Mouse (Mus musculus): Measurements from ENCODE around the gene Prrg2. TPM values are rescaled to one million over a fixed set of nuclear protein-coding genes. Genes with fewer than 3 reads are reported as not detected.
A peak's percentile ranks its signal among the peaks of the same experiment; 100 is the strongest.

Prrg2 gene
- polyA plus RNA-seq, 1 experiment from 2014 or later, result 13.4 TPM

DNA sequence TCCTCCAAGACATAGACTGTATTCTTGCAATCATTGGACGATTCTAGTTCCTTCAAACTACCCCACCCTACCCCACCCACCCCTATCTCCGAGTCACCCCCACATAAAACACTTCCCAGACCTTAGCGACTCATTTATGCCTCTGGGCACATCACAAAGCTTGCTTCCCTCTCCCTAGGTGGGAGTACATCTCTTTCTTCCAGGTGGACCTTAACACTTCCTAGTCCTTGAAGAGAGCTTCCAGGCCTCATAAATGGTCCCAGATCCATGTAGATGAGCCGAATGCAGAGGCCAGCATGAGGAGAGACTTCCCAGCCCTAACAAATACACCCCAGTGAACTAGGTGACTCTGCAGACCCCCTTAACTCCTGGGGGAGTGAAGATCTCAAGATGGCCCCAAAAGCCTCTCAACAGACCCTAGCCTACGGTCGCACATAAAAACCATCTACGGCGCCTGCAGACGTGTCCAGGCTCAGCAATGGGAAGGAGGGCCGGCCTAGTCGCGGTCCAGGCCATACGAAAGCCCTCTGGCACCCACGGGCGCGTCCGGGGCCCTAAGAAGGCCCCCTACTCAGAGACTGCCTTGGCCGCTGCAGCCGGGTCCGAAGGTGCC lies 47.0 kb downstream of the Prrg2 start:
- H3K4me2 ChIP-seq (ENCODE audit: low read length), result peak overlapping the region; percentile 76
- 2% methylated on average over 20 of the region's 20 CpGs for WGBS

DNA sequence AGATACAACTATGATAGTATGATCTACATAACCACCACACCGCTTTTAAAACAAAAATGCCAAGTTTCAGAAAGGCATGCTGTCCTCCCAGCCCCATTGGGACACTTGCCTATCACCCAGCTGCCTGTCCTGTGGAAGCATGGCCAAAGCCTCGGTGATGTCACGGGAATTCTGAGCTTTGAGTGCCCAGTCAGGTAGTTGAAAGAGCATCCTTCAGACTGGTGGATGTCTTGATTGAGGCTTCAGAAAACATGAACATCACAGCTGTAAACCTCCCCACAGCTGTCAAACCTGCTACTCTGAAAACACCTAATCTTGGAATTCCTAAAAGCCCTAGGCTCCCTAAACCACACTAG lies 48.4 kb downstream of the Prrg2 start:
- no peak overlapping the region for H3K27ac ChIP-seq (ENCODE audit: low read depth, low read length)
- H3K36me3 ChIP-seq (ENCODE audit: control insufficient read depth, insufficient read depth, low read length), result peaks cover 49% of the 10 kb centered on the region
- ATAC-seq (no peak), DNase-seq (ENCODE audit: low spot score) (no peak)
- H3K9ac ChIP-seq (ENCODE audit: low read length), result peak overlapping the region; percentile 10; the same call in 1 of the 2 replicates
- 94% methylated on average over 3 of the region's 3 CpGs for whole genome bisulfite sequencing
- H3K4me2 ChIP-seq (ENCODE audit: low read length), result no peak overlapping the region
- H3K4me1 ChIP-seq (ENCODE audit: control insufficient read depth, insufficient read depth, low read length), result peaks cover 14% of the 10 kb centered on the region
- H3K27me3 ChIP-seq (replicated peaks; ENCODE audit: control insufficient read depth, insufficient read depth, low read length), result no peaks in the 10 kb centered on the region
- no peaks in the 10 kb centered on the region for H3K9me3 ChIP-seq (replicated peaks; ENCODE audit: control insufficient read depth, low read length)
- no peak overlapping the region for H3K4me3 ChIP-seq (ENCODE audit: low read depth, low read length)

More for the DNA sequence above, 47.0 kb downstream of the Prrg2 start:
- H3K36me3 ChIP-seq (ENCODE audit: control insufficient read depth, insufficient read depth, low read length), result peaks cover 35% of the 10 kb centered on the region
- ATAC-seq (no peak), DNase-seq (ENCODE audit: low spot score) (no peak)
- peak overlapping the region; percentile 82 for H3K27ac ChIP-seq (ENCODE audit: low read depth, low read length)
- peaks cover 14% of the 10 kb centered on the region for H3K4me1 ChIP-seq (ENCODE audit: control insufficient read depth, insufficient read depth, low read length)
- H3K27me3 ChIP-seq (replicated peaks; ENCODE audit: control insufficient read depth, insufficient read depth, low read length), result no peaks in the 10 kb centered on the region
- H3K4me3 ChIP-seq (ENCODE audit: low read depth, low read length), result peak overlapping the region; percentile 95
- H3K9ac ChIP-seq (ENCODE audit: low read length), result peak overlapping the region; percentile 92
- H3K9me3 ChIP-seq (replicated peaks; ENCODE audit: control insufficient read depth, low read length), result no peaks in the 10 kb centered on the region

DNA sequence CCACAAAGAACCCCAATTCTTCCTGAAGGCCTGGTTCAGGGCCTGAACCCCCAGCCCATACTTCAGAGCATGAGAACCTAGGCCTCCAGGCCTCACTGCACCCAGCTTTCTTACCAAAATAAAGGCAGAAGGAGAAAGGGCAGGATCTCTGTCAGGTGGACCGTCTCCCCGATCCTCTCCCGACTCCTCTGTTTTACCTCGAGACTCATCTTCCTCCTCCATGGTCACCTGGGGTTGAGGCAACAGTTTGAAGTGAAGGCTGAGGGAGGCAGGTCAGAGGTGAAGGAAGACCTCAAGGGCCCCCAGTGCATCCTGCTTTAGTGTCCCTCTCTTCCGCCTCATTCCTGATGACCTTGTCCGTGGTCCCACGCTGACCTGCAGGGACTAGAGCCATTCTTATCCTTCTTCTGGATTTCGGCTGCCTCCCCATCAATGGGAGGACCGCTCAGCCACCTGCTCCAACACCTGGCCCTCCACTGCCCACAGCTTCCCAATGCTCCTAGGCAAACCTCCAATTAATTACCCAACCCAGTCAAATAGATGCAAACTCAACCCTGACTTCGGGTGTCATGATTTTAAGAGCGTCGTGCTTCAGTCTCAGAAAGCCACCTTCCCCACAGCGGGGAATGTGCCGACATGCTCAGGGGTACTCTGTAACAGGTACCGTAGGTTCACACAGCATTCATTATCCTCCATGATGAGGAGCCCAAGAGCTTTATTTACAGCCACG lies 48.9 kb downstream of the Prrg2 start:
- no peak for ATAC-seq
- Histone ChIP-seq H3K4me2 (ENCODE audit: low read length) (no peak overlapping the region), H3K27me3 (replicated peaks; ENCODE audit: control insufficient read depth, insufficient read depth, low read length) (no peaks in the 10 kb centered on the region), H3K4me1 (ENCODE audit: control insufficient read depth, insufficient read depth, low read length) (peaks cover 14% of the 10 kb centered on the region), H3K9me3 (replicated peaks; ENCODE audit: control insufficient read depth, low read length) (no peaks in the 10 kb centered on the region), H3K4me3 (ENCODE audit: low read depth, low read length) (no peak overlapping the region), H3K9ac (ENCODE audit: low read length) (peak overlapping the region; percentile 10; the same call in 1 of the 2 replicates), H3K36me3 (ENCODE audit: control insufficient read depth, insufficient read depth, low read length) (peaks cover 54% of the 10 kb centered on the region), H3K27ac (ENCODE audit: low read depth, low read length) (no peak overlapping the region)
- DNase-seq (ENCODE audit: low spot score), result no peak
- 96% methylated on average over 16 of the region's 16 CpGs for WGBS

DNA sequence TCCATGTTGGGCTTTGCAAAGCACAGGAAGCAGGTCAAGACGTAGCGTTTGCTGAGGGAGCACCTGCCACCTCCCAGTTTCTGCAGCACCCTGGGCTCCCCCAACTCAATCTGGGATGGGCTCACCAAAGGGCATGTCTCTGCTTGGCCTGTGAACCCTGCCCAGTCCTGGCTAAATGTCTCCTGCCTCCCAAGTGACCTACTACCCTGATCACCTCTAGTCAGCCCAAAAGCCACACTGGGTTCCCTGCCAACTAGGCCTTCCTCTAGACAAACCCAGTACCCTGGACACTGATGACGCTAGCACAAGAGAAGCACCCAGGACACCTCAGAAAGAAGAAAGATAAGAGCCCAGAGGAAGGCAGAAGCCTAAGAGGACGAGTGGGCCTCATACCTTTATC lies 49.7 kb downstream of the Prrg2 start:
- peaks cover 61% of the 10 kb centered on the region for H3K36me3 ChIP-seq (ENCODE audit: control insufficient read depth, insufficient read depth, low read length)
- DNase-seq (ENCODE audit: low spot score), result no peak
- no peak for ATAC-seq

DNA sequence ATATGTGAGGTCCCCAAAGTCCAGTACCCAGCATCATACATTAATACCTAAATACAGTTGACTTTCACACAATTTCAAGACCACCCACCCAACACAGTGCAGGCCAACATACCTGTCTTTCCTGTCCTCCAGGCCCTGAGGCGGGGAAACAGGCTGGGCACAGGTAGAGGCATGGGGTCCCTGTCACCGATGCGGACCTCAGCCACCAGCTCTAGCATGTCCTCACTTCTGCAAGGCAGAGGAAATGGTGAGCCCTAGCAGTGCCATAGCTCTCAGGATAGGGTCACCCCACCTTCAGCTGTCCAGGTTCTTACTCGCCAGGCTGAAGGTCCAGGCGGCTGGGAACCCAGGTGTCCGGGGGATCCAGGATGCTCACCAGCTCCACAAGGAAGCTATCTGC lies 50.5 kb downstream of the Prrg2 start:
- WGBS, result over 99% methylated on average over 6 of the region's 6 CpGs

More for the DNA sequence above, 49.7 kb downstream of the Prrg2 start:
- no peak overlapping the region for H3K9ac ChIP-seq (ENCODE audit: low read length)
- WGBS, result 87% methylated on average over 4 of the region's 4 CpGs
- H3K4me3 ChIP-seq (ENCODE audit: low read depth, low read length), result no peak overlapping the region
- H3K9me3 ChIP-seq (replicated peaks; ENCODE audit: control insufficient read depth, low read length), result no peaks in the 10 kb centered on the region
- H3K27me3 ChIP-seq (replicated peaks; ENCODE audit: control insufficient read depth, insufficient read depth, low read length), result no peaks in the 10 kb centered on the region
- H3K4me1 ChIP-seq (ENCODE audit: control insufficient read depth, insufficient read depth, low read length), result peaks cover 14% of the 10 kb centered on the region
- H3K4me2 ChIP-seq (ENCODE audit: low read length), result no peak overlapping the region
- no peak overlapping the region for H3K27ac ChIP-seq (ENCODE audit: low read depth, low read length)

DNA sequence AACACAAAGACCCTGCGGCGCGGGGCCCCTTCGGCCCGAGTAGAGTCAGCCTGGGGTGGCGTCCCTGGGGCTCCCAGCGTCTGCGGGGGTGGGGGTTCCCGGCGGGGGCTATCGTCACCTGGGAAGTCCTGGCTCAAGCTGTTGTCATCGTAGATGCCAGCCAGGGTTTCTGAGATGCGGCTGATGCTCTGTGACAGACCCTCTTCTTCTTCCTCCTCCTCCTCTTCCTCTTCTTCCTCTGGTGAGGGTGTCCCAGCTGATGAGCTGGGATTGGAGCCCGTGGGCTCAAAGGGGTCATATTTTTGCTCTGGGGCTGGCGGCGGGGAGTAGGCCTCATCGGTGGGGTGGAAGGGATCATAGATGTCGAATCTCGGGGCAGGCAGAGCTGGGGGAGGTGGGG lies 54.1 kb downstream of the Prrg2 start:
- Histone ChIP-seq H3K27ac (ENCODE audit: low read depth, low read length) (no peak overlapping the region), H3K4me3 (ENCODE audit: low read depth, low read length) (no peak overlapping the region), H3K27me3 (replicated peaks; ENCODE audit: control insufficient read depth, insufficient read depth, low read length) (no peaks in the 10 kb centered on the region), H3K4me1 (ENCODE audit: control insufficient read depth, insufficient read depth, low read length) (no peaks in the 10 kb centered on the region), H3K36me3 (ENCODE audit: control insufficient read depth, insufficient read depth, low read length) (peaks cover 99% of the 10 kb centered on the region), H3K4me2 (ENCODE audit: low read length) (no peak overlapping the region), H3K9ac (ENCODE audit: low read length) (no peak overlapping the region), H3K9me3 (replicated peaks; ENCODE audit: control insufficient read depth, low read length) (no peaks in the 10 kb centered on the region)
- WGBS, result 97% methylated on average over 19 of the region's 19 CpGs
- ATAC-seq (no peak), DNase-seq (ENCODE audit: low spot score) (no peak)

More for the DNA sequence above, 50.5 kb downstream of the Prrg2 start:
- ATAC-seq (no peak), DNase-seq (ENCODE audit: low spot score) (no peak)
- H3K9ac ChIP-seq (ENCODE audit: low read length), result no peak overlapping the region
- no peaks in the 10 kb centered on the region for H3K27me3 ChIP-seq (replicated peaks; ENCODE audit: control insufficient read depth, insufficient read depth, low read length)
- no peaks in the 10 kb centered on the region for H3K9me3 ChIP-seq (replicated peaks; ENCODE audit: control insufficient read depth, low read length)
- peaks cover 69% of the 10 kb centered on the region for H3K36me3 ChIP-seq (ENCODE audit: control insufficient read depth, insufficient read depth, low read length)
- H3K4me1 ChIP-seq (ENCODE audit: control insufficient read depth, insufficient read depth, low read length), result peaks cover 10% of the 10 kb centered on the region
- H3K4me3 ChIP-seq (ENCODE audit: low read depth, low read length), result no peak overlapping the region
- H3K27ac ChIP-seq (ENCODE audit: low read depth, low read length), result no peak overlapping the region
- no peak overlapping the region for H3K4me2 ChIP-seq (ENCODE audit: low read length)

DNA sequence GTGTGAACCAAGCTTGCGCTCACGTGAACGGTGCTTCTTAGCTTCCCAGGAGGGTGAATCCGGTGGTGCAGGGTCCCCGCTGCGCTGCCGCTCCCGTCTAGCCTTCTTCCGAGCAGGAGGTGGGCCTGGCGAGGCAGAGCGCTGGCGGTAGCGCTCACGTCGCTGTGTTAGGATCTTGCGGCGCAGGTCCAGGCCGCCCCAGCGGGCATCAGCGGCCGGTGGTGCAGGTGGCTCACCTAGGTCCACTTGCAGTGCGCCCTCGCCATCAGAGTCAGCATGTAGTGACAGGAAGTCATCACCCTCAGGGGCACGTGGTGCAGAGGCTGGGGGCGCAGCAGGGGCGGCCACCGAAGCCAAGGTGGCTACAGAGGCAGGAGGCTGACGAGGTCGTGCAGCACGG lies 54.6 kb downstream of the Prrg2 start:
- WGBS, result 95% methylated on average over 30 of the region's 30 CpGs
- Histone ChIP-seq H3K4me2 (ENCODE audit: low read length) (no peak overlapping the region), H3K27me3 (replicated peaks; ENCODE audit: control insufficient read depth, insufficient read depth, low read length) (no peaks in the 10 kb centered on the region), H3K9ac (ENCODE audit: low read length) (no peak overlapping the region), H3K4me1 (ENCODE audit: control insufficient read depth, insufficient read depth, low read length) (no peaks in the 10 kb centered on the region), H3K4me3 (ENCODE audit: low read depth, low read length) (no peak overlapping the region), H3K27ac (ENCODE audit: low read depth, low read length) (no peak overlapping the region), H3K36me3 (ENCODE audit: control insufficient read depth, insufficient read depth, low read length) (peaks cover 99% of the 10 kb centered on the region), H3K9me3 (replicated peaks; ENCODE audit: control insufficient read depth, low read length) (no peaks in the 10 kb centered on the region)
- DNase-seq (ENCODE audit: low spot score), result no peak
- no peak for ATAC-seq

DNA sequence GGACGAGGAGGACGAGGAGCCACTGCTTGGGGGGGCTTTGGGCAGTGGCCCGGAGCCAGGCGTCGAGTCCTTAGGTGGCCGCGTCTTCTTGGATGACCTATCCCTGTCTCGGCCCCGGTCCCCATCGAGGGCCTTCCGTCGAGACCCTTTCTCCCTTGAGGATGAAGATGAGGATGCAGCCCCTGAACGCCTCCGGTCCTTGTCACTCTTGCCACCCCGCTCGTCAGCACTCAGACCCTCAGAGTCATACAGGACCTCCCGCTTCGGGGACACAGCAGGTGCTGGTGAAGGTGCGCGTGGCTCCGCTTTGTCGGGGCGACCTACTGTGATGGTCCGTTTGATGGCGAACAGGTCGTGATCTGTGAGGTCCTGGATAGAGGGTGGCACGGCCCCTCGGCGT lies 55.3 kb downstream of the Prrg2 start:
- no peak overlapping the region for H3K4me3 ChIP-seq (ENCODE audit: low read depth, low read length)
- peaks cover 99% of the 10 kb centered on the region for H3K36me3 ChIP-seq (ENCODE audit: control insufficient read depth, insufficient read depth, low read length)
- H3K4me2 ChIP-seq (ENCODE audit: low read length), result no peak overlapping the region
- H3K9ac ChIP-seq (ENCODE audit: low read length), result no peak overlapping the region
- WGBS, result 97% methylated on average over 29 of the region's 29 CpGs
- ATAC-seq (no peak), DNase-seq (ENCODE audit: low spot score) (no peak)
- H3K4me1 ChIP-seq (ENCODE audit: control insufficient read depth, insufficient read depth, low read length), result no peaks in the 10 kb centered on the region
- H3K27ac ChIP-seq (ENCODE audit: low read depth, low read length), result no peak overlapping the region
- no peaks in the 10 kb centered on the region for H3K9me3 ChIP-seq (replicated peaks; ENCODE audit: control insufficient read depth, low read length)
- no peaks in the 10 kb centered on the region for H3K27me3 ChIP-seq (replicated peaks; ENCODE audit: control insufficient read depth, insufficient read depth, low read length)

DNA sequence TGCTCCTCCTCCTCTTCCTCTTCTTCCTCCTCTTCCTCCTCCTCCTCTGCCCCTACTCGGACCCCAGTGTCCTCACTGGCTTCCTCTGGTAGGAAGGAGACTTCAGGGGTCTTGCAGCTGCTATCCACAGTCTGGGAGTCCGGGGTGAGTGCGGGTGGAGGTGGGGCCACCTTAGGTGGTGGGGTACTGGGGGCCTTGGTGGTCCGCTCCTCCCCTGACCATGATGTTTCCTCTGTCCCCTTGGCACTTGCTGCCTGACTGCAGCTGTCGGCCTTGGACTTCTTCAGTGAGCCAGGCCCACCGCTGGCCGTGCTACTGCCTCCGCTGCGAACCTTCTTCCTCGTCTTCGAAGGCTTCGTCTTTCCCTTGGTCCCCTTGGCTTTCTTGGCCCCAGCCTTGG lies 56.0 kb downstream of the Prrg2 start:
- 98% methylated on average over 12 of the region's 12 CpGs for WGBS
- Histone ChIP-seq H3K4me2 (ENCODE audit: low read length) (no peak overlapping the region), H3K9ac (ENCODE audit: low read length) (no peak overlapping the region), H3K4me1 (ENCODE audit: control insufficient read depth, insufficient read depth, low read length) (no peaks in the 10 kb centered on the region), H3K9me3 (replicated peaks; ENCODE audit: control insufficient read depth, low read length) (no peaks in the 10 kb centered on the region), H3K4me3 (ENCODE audit: low read depth, low read length) (no peak overlapping the region), H3K27me3 (replicated peaks; ENCODE audit: control insufficient read depth, insufficient read depth, low read length) (no peaks in the 10 kb centered on the region), H3K36me3 (ENCODE audit: control insufficient read depth, insufficient read depth, low read length) (peaks cover 99% of the 10 kb centered on the region), H3K27ac (ENCODE audit: low read depth, low read length) (no peak overlapping the region)
- DNase-seq (ENCODE audit: low spot score) (no peak), ATAC-seq (no peak)
